Mouse (Mus musculus): ENCODE data around the gene Tbc1d24. TPM values are rescaled to one million over a fixed set of nuclear protein-coding genes. Genes with fewer than 3 reads are reported as not detected.
A peak's percentile ranks its signal among the peaks of the same experiment; 100 is the strongest.

Tbc1d24 gene
- total and polyA plus RNA-seq, 3 experiments = 4.2 to 6.6 (median 4.5) TPM

DNA sequence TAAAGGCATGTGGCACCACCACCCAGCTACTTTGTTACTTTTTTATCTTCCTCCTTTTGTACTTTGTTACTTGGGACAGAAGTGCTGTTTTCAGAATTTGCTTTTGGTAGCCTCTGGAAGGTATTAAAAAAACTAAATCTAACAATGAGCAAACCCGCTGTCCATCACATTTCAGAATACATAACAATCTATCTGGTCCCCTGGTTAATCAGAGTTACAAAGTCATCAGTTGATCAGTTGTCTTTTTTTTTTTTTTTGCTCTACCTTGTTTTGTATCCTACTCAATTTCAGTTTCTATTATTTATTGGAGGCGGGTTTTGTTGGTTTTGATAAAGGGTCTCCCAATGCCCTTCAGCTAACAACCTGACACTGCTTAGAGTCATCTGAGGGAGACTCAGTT lies 47.0 kb upstream of the Tbc1d24 start:
- H3K79me2 ChIP-seq (replicated peaks; ENCODE audit: control insufficient read depth, extremely low read depth, insufficient read depth, poor library complexity, severe bottlenecking) = peaks cover 15% of the 10 kb centered on the region
- TF ChIP-seq ZMIZ1 (IDR thresholded peaks at IDR 0.05; ENCODE audit: low read depth, low read length) = no peak
- no peak for TF ChIP-seq SMC3 (IDR thresholded peaks at IDR 0.05; ENCODE audit: low read depth, low read length)
- no peak for TF ChIP-seq HCFC1 (IDR thresholded peaks at IDR 0.05; ENCODE audit: low read depth, low read length)
- no peak for TF ChIP-seq TCF12 (IDR thresholded peaks at IDR 0.05; ENCODE audit: low read depth, low read length)
- no peak for TF ChIP-seq MXI1 (IDR thresholded peaks at IDR 0.05; ENCODE audit: low read depth, low read length)
- TF ChIP-seq USF1 (IDR thresholded peaks at IDR 0.05; ENCODE audit: low read depth, low read length) = no peak
- no peak for TF ChIP-seq IRF4 (IDR thresholded peaks at IDR 0.05; ENCODE audit: low read depth, low read length)
- TF ChIP-seq ZNF384 (IDR thresholded peaks at IDR 0.05; ENCODE audit: low read depth, low read length) = no peak
- no peak for TF ChIP-seq UBTF (IDR thresholded peaks at IDR 0.05; ENCODE audit: low read depth, low read length)
- TF ChIP-seq MAZ (IDR thresholded peaks at IDR 0.05; ENCODE audit: low read depth, low read length) = no peak
- TF ChIP-seq RCOR1 (conservative IDR thresholded peaks at IDR 0.05; ENCODE audit: low read depth, low read length) = no peak
- no peak for TF ChIP-seq SIN3A (IDR thresholded peaks at IDR 0.05; ENCODE audit: low read length)
- TF ChIP-seq JUN (IDR thresholded peaks at IDR 0.05; ENCODE audit: insufficient read depth, low read depth, low read length) = no peak
- no peak for TF ChIP-seq NELFE (IDR thresholded peaks at IDR 0.05; ENCODE audit: low read depth, low read length)
- no peak for TF ChIP-seq EP300 (IDR thresholded peaks at IDR 0.05; ENCODE audit: low read length)
- no peak for TF ChIP-seq PAX5 (IDR thresholded peaks at IDR 0.05; ENCODE audit: low read length)
- no peak for DNase-seq (ENCODE audit: extremely low read depth)
- no peak overlapping the region for H3K9ac ChIP-seq (ENCODE audit: insufficient read depth, low read depth)
- H3K27me3 ChIP-seq (replicated peaks) = no peaks in the 10 kb centered on the region
- dilution Hi-C loops (cut with MboI; ENCODE audit: extremely low pct_ligation_motif_present, extremely low pct_unique_long_range_greater_than_20kb, low sequenced_read_pairs) = no loop called here
- H3K4me1 ChIP-seq (ENCODE audit: control insufficient read depth in 1 of 2, insufficient read depth in 2 of 2) = peaks cover 5 to 22% of the 10 kb centered on the region in 2 experiments; a peak in 3 of 4 replicates
- in situ Hi-C loops (cut with MboI; ENCODE audit: low pct_ligation_motif_present, low pct_unique_long_range_greater_than_20kb, low sequenced_read_pairs) = no loop called here
- no peak overlapping the region for H3K4me3 ChIP-seq (replicated peaks in 1 of 3; ENCODE audit: low read depth in 2 of 3, low read length in 2 of 3, poor library complexity in 1 of 3)
- H3K36me3 ChIP-seq (replicated peaks in 1 of 2; ENCODE audit: control insufficient read depth in 1 of 2, insufficient read depth in 1 of 2, low read length in 1 of 2) = peaks cover 8 to 15% of the 10 kb centered on the region in 2 experiments
- no peak overlapping the region for H3K4me2 ChIP-seq (ENCODE audit: insufficient read depth, low read depth, poor library complexity, severe bottlenecking)
- H3K27ac ChIP-seq (ENCODE audit: insufficient read depth, low read depth) = no peak overlapping the region
- H3K9me3 ChIP-seq (replicated peaks; ENCODE audit: low read length) = no peaks in the 10 kb centered on the region

DNA sequence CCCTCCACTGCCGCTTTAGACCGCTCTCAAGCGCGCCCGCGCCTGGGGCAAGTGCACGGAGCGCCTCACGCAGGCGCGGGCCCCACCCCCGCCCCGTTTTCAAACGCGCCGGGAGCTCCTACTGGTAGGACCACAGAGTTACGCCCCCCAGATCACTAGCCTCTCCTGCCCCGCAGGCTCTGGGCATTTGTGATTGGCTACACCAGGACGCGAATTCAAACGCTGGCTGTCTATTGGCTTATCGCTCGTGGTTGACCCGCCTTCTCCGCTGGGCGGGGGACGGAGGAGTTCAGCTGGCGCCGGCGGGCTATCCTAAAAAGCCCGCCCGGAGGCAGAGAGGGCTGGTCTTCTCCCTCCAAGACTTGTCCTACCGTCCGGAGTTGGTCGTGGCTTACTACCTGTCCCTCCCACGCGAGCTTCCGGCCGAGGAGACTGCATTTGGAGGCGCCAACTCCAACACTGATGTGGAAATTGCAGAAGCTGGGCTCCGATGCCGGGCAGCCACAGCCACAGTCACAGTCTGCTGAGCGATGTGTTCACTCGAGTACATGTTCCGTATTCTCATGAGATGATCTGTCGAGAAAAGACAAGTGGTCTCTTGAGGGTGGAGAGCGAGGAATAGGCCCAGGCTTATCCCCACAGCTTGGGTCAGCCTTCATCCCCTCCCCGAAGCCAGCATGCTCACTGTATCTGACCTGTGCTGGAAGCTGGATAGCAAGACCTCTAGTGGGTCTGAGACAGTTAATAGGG lies 46.1 kb upstream of the Tbc1d24 start, which contains the start of gene Ccnf:
TSS of gene Ccnf (minus strand) at position 165 of the 750 bp plus-strand sequence.
- in situ Hi-C loops (cut with MboI; ENCODE audit: low pct_ligation_motif_present, low pct_unique_long_range_greater_than_20kb, low sequenced_read_pairs) = no loop called here
- Histone ChIP-seq H3K79me2 (replicated peaks; ENCODE audit: control insufficient read depth, extremely low read depth, insufficient read depth, poor library complexity, severe bottlenecking) (peaks cover 15% of the 10 kb centered on the region), H3K4me3 (replicated peaks in 1 of 3; ENCODE audit: low read depth in 2 of 3, low read length in 2 of 3, poor library complexity in 1 of 3) (peak within 1 kb of the TSS; percentile 73 to 93 (median 81)), H3K36me3 (replicated peaks in 1 of 2; ENCODE audit: control insufficient read depth in 1 of 2, insufficient read depth in 1 of 2, low read length in 1 of 2) (peaks cover 11 to 22% of the 10 kb centered on the region in 2 experiments), H3K9me3 (replicated peaks; ENCODE audit: low read length) (no peaks in the 10 kb centered on the region), H3K9ac (ENCODE audit: insufficient read depth, low read depth) (peak within 1 kb of the TSS; percentile 76), H3K4me1 (ENCODE audit: control insufficient read depth in 1 of 2, insufficient read depth in 2 of 2) (peaks cover 5 to 22% of the 10 kb centered on the region in 2 experiments; a peak in 3 of 4 replicates), H3K27me3 (replicated peaks) (no peaks in the 10 kb centered on the region), H3K27ac (ENCODE audit: insufficient read depth, low read depth) (peak within 1 kb of the TSS; percentile 30; the same call in 1 of the 2 replicates), H3K4me2 (ENCODE audit: insufficient read depth, low read depth, poor library complexity, severe bottlenecking) (peak within 1 kb of the TSS; percentile 97)
- peak; percentile 98 for DNase-seq (ENCODE audit: extremely low read depth)
- dilution Hi-C loops (cut with MboI; ENCODE audit: extremely low pct_ligation_motif_present, extremely low pct_unique_long_range_greater_than_20kb, low sequenced_read_pairs) = no loop called here
- no peak for TF ChIP-seq ZNF384 (IDR thresholded peaks at IDR 0.05; ENCODE audit: low read depth, low read length)
- peak; percentile 91 for TF ChIP-seq ZMIZ1 (IDR thresholded peaks at IDR 0.05; ENCODE audit: low read depth, low read length)
- TF ChIP-seq UBTF (IDR thresholded peaks at IDR 0.05; ENCODE audit: low read depth, low read length) = no peak
- TF ChIP-seq JUN (IDR thresholded peaks at IDR 0.05; ENCODE audit: insufficient read depth, low read depth, low read length) = no peak
- peak; percentile 93 for TF ChIP-seq NRF1 (IDR thresholded peaks at IDR 0.05; ENCODE audit: low read depth, low read length)
- peak; percentile 26 for TF ChIP-seq IRF4 (IDR thresholded peaks at IDR 0.05; ENCODE audit: low read depth, low read length)
- TF ChIP-seq RCOR1 (conservative IDR thresholded peaks at IDR 0.05; ENCODE audit: low read depth, low read length) = no peak
- no peak for TF ChIP-seq CTCF (conservative IDR thresholded peaks at IDR 0.05 in 1 of 2, IDR thresholded peaks at IDR 0.05 in 1 of 2; ENCODE audit: low read depth in 2 of 2, low read length in 2 of 2)
- no peak for TF ChIP-seq ZC3H11A (IDR thresholded peaks at IDR 0.05; ENCODE audit: low read depth, low read length)
- TF ChIP-seq NELFE (IDR thresholded peaks at IDR 0.05; ENCODE audit: low read depth, low read length) = peak; percentile 65
- 0 out of 2 replicates have a peak, but pooled peaks have one; percentile 64 for TF ChIP-seq KAT2A (IDR thresholded peaks at IDR 0.05; ENCODE audit: insufficient replicate concordance, low read length)
- TF ChIP-seq ETS1 (conservative IDR thresholded peaks at IDR 0.05; ENCODE audit: low read depth, low read length) = no peak
- peak; percentile 94 for TF ChIP-seq POLR2A (IDR thresholded peaks at IDR 0.05; ENCODE audit: low read depth, low read length)
- peak; percentile 96 for TF ChIP-seq MAZ (IDR thresholded peaks at IDR 0.05; ENCODE audit: low read depth, low read length)
- TF ChIP-seq CHD1 (IDR thresholded peaks at IDR 0.05; ENCODE audit: low read depth, low read length) = no peak
- no peak for TF ChIP-seq MYC (IDR thresholded peaks at IDR 0.05; ENCODE audit: low read depth, low read length)
- peak; percentile 83 for TF ChIP-seq TCF12 (IDR thresholded peaks at IDR 0.05; ENCODE audit: low read depth, low read length)
- TF ChIP-seq CHD2 (IDR thresholded peaks at IDR 0.05; ENCODE audit: low read length) = peak; percentile 92
- TF ChIP-seq EP300 (IDR thresholded peaks at IDR 0.05; ENCODE audit: low read length) = no peak
- TF ChIP-seq GABPA (IDR thresholded peaks at IDR 0.05; ENCODE audit: insufficient replicate concordance, low read depth, low read length) = no peak
- peak; percentile 46; the same call in 1 of the 2 replicates for TF ChIP-seq ELF1 (IDR thresholded peaks at IDR 0.05; ENCODE audit: low read depth, low read length)
- TF ChIP-seq SIN3A (IDR thresholded peaks at IDR 0.05; ENCODE audit: low read length) = peak; percentile 89
- TF ChIP-seq BHLHE40 (IDR thresholded peaks at IDR 0.05; ENCODE audit: low read depth, low read length) = no peak; the same call in 1 of the 2 replicates
- peak; percentile 79; the same call in 1 of the 2 replicates for TF ChIP-seq E2F4 (IDR thresholded peaks at IDR 0.05; ENCODE audit: insufficient replicate concordance, low read depth, low read length)
